ENCODE assay signal across 8 mouse cellular contexts in genomic region chr1:144002036-144002714, GRCm38 (mm10). TPM values are rescaled to one million over a fixed set of nuclear protein-coding genes. Genes with fewer than 3 reads are reported as not detected.
DNase-seq lines count a peak whose midpoint lies in the region; ATAC-seq lines count a peak whose summit lies in the region.
"Had no signal": no experiment of that assay in that cellular context is flagged by ENCODE, and none has a peak within 500 bp of the region (broad histone marks: within the 10 kb centered on the region; RNA-seq: fewer than 3 reads in every experiment).

No protein-coding gene starts in this region.

- H3K27ac ChIP-seq in forebrain, embryonic 16.5 days (ENCODE audit: low read length): no peak overlapping the region
- 0 out of 2 replicates have a peak overlapping the region, but pooled peaks have one; percentile 33 for H3K27ac ChIP-seq in liver, embryonic 15.5 days (replicated peaks)

- DNase-seq in frontal cortex, postnatal 14 days (ENCODE audit: low spot score in 2 of 2): no peak
- no peak for DNase-seq in cerebellum, adult 8-10 months
- DNase-seq in retina, embryonic 14.5 days (ENCODE audit: low spot score): no peak
- DNase-seq: gastrocnemius, postnatal 25 days had no signal

- ATAC-seq in megakaryocyte, adult 5-6 weeks (ENCODE audit: poor library complexity, severe bottlenecking): no peak
- no peak for ATAC-seq in forebrain, embryonic 16.5 days
- ATAC-seq in liver, embryonic 15.5 days (ENCODE audit: insufficient read depth): no peak

- no peaks in the 10 kb centered on the region for H3K9me3 ChIP-seq in megakaryocyte, embryonic 14.5 days
- no peaks in the 10 kb centered on the region for H3K9me3 ChIP-seq in forebrain, embryonic 16.5 days (ENCODE audit: control insufficient read depth, low read length)
- no peaks in the 10 kb centered on the region for H3K9me3 ChIP-seq in liver, embryonic 15.5 days (replicated peaks)

- no peaks in the 10 kb centered on the region for H3K27me3 ChIP-seq in megakaryocyte, embryonic 14.5 days (replicated peaks)
- no peaks in the 10 kb centered on the region for H3K27me3 ChIP-seq in forebrain, embryonic 16.5 days (replicated peaks; ENCODE audit: control insufficient read depth, insufficient read depth, low read length)
- H3K27me3 ChIP-seq in liver, embryonic 15.5 days: peaks cover 18% of the 10 kb centered on the region

- H3K4me2 ChIP-seq in forebrain, embryonic 16.5 days (ENCODE audit: low read length): peak overlapping the region; percentile 94
- peak overlapping the region; percentile 87 for H3K4me2 ChIP-seq in liver, embryonic 15.5 days

- H3K9ac ChIP-seq in forebrain, embryonic 16.5 days (replicated peaks; ENCODE audit: low read depth, low read length): no peak overlapping the region
- H3K9ac ChIP-seq in liver, embryonic 15.5 days: no peak overlapping the region

- H3K4me3 ChIP-seq in megakaryocyte, embryonic 14.5 days (replicated peaks): peak overlapping the region; percentile 98
- H3K4me3 ChIP-seq in forebrain, embryonic 16.5 days (replicated peaks; ENCODE audit: low read length): peak overlapping the region; percentile 83
- H3K4me3 ChIP-seq in liver, embryonic 15.5 days (replicated peaks): peak overlapping the region; percentile 58

- H3K36me3 ChIP-seq in megakaryocyte, embryonic 14.5 days (replicated peaks; ENCODE audit: low read length): peaks cover 12% of the 10 kb centered on the region
- no peaks in the 10 kb centered on the region for H3K36me3 ChIP-seq in forebrain, embryonic 16.5 days (ENCODE audit: control insufficient read depth, insufficient read depth)
- no peaks in the 10 kb centered on the region for H3K36me3 ChIP-seq in liver, embryonic 15.5 days (replicated peaks)

- peaks cover 36% of the 10 kb centered on the region for H3K4me1 ChIP-seq in megakaryocyte, embryonic 14.5 days
- H3K4me1 ChIP-seq in forebrain, embryonic 16.5 days (replicated peaks; ENCODE audit: control insufficient read depth, insufficient read depth, low read length): peaks cover 15% of the 10 kb centered on the region
- peaks cover 15% of the 10 kb centered on the region for H3K4me1 ChIP-seq in liver, embryonic 15.5 days (replicated peaks)

- 92% methylated on average over 6 of the region's 6 CpGs for WGBS in forebrain, embryonic 16.5 days
- 60% methylated on average over 6 of the region's 6 CpGs for WGBS in liver, embryonic 15.5 days (ENCODE audit: insufficient replicate concordance)

RNA-seq across cellular contexts. Expression of gene Rgs2, which starts 1.8 kb away (rescaled TPM):
- polyA plus RNA-seq in megakaryocyte, embryonic 14.5 days (2012; ENCODE audit: insufficient read depth, low replicate concordance): 36.1 TPM in 1 of 2 replicates, not detected in the other
- 474 and 499 TPM in 2 replicates for total RNA-seq in megakaryocyte, adult 5-6 weeks (2015)
- 300 and 347 TPM in 2 replicates for total RNA-seq in megakaryocyte, adult 5-6 weeks (2017)
- 67.9 and 85.7 TPM in 2 replicates for polyA plus RNA-seq in forebrain, embryonic 16.5 days (2015; fragmentation: Nextera tagmentation; extraction: Ambion mirVana)
- 9.4 and 12.0 TPM in 2 replicates for polyA plus RNA-seq in liver, embryonic 15.5 days (2015; fragmentation: Nextera tagmentation; extraction: Ambion mirVana)
